ENCODE assay signal across 9 mouse cellular contexts in the genomic region with DNA sequence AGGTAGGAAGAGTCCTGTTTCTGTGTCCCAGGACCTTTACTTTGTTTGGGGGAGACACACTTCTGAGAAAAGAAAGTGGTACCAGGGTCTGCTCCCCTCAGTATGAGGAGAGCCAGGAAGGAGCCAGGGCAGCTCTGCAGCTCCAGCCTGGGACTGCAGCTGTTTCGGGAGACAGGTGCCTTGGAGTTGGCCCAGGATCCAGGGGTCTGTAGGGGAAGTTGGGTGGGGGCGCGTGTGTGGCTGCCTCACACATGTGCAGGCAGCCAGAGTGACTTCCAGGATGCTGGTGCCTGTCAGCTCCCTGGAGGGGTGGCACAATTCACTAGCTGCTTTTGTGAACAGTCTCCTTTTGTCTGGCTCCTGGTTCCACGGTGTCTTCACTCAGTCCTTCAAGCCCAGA. TPM values are rescaled to one million over a fixed set of nuclear protein-coding genes. Genes with fewer than 3 reads are reported as not detected.
A peak's percentile ranks its signal among the peaks of the same experiment; 100 is the strongest.
DNase-seq lines count a peak whose midpoint lies in the region; ATAC-seq and TF ChIP-seq lines count a peak whose summit lies in the region.
"Had no signal": no experiment of that assay in that cellular context is flagged by ENCODE, and none has a peak within 500 bp of the region (broad histone marks: within the 10 kb centered on the region; RNA-seq: fewer than 3 reads in every experiment).

No protein-coding gene starts in this region.

- H3K4me1 ChIP-seq in kidney, embryonic 16.5 days (ENCODE audit: insufficient read depth, low read length) = peaks cover 9% of the 10 kb centered on the region; the same call in 1 of the 2 replicates
- H3K4me1 ChIP-seq in embryonic facial prominence, embryonic 15.5 days = peaks cover 13% of the 10 kb centered on the region
- peaks cover 22% of the 10 kb centered on the region for H3K4me1 ChIP-seq in hindbrain, postnatal 0 days (ENCODE audit: insufficient read depth, low read length)

- no peaks in the 10 kb centered on the region for H3K9me3 ChIP-seq in kidney, embryonic 16.5 days (ENCODE audit: low read length)
- no peaks in the 10 kb centered on the region for H3K9me3 ChIP-seq in embryonic facial prominence, embryonic 15.5 days (replicated peaks)
- H3K9me3 ChIP-seq in hindbrain, postnatal 0 days (ENCODE audit: low read length) = no peaks in the 10 kb centered on the region

- H3K79me2 ChIP-seq in myocyte (ENCODE audit: control insufficient read depth, insufficient read depth) = peaks cover 19% of the 10 kb centered on the region

- peak overlapping the region; percentile 56 for H3K4me3 ChIP-seq in kidney, embryonic 16.5 days (ENCODE audit: low read length)
- H3K4me3 ChIP-seq in embryonic facial prominence, embryonic 15.5 days (replicated peaks) = peak overlapping the region; percentile 59
- peak overlapping the region; percentile 61 for H3K4me3 ChIP-seq in hindbrain, postnatal 0 days (ENCODE audit: low read length)
- H3K4me3 ChIP-seq in myocyte = peak overlapping the region; percentile 46

- H3K9ac ChIP-seq in kidney, embryonic 16.5 days (replicated peaks; ENCODE audit: low read length) = no peak overlapping the region; the same call in 1 of the 2 replicates
- H3K9ac ChIP-seq in embryonic facial prominence, embryonic 15.5 days = no peak overlapping the region
- peak overlapping the region; percentile 72 for H3K9ac ChIP-seq in hindbrain, postnatal 0 days (replicated peaks; ENCODE audit: low read length)

- DNase-seq in kidney, adult 18-20 months = no peak
- DNase-seq in hindbrain, postnatal 0 days (ENCODE audit: low spot score) = peak; percentile 33
- no peak for DNase-seq in natural killer cell, adult 2 months (ENCODE audit: low spot score in 2 of 2)
- DNase-seq in gastrocnemius, adult 18-20 months (ENCODE audit: low spot score) = no peak
- DNase-seq in left cerebral cortex, adult 11 months (ENCODE audit: low spot score) = no peak

- ATAC-seq in kidney, embryonic 16.5 days (ENCODE audit: low FRiP score, low TSS enrichment) = no peak
- no peak for ATAC-seq in embryonic facial prominence, embryonic 15.5 days (ENCODE audit: insufficient number of reproducible peaks, low FRiP score, low TSS enrichment, low read depth)
- ATAC-seq in hindbrain, postnatal 0 days = peak; percentile 21; the same call in 1 of the 2 replicates
- ATAC-seq: Patski had no signal

- WGBS in kidney, embryonic 16.5 days = 28% methylated on average over 4 of the region's 4 CpGs
- WGBS in embryonic facial prominence, embryonic 15.5 days = 9% methylated on average over 4 of the region's 4 CpGs
- 8% methylated on average over 4 of the region's 4 CpGs for WGBS in hindbrain, postnatal 0 days

- no peaks in the 10 kb centered on the region for H3K36me3 ChIP-seq in kidney, embryonic 16.5 days (ENCODE audit: insufficient read depth, low read length)
- no peaks in the 10 kb centered on the region for H3K36me3 ChIP-seq in embryonic facial prominence, embryonic 15.5 days
- H3K36me3 ChIP-seq in hindbrain, postnatal 0 days (ENCODE audit: insufficient read depth, low read length) = no peaks in the 10 kb centered on the region
- H3K36me3 ChIP-seq in myocyte (ENCODE audit: control insufficient read depth, insufficient read depth) = no peaks in the 10 kb centered on the region

- TF ChIP-seq POLR2A in myocyte (IDR thresholded peaks at IDR 0.05; ENCODE audit: insufficient read length, low read depth) = no peak

- no peak for TF ChIP-seq CTCF in hindbrain, postnatal 0 days (IDR thresholded peaks at IDR 0.05; ENCODE audit: low read depth)

- no peak overlapping the region for H3K27ac ChIP-seq in kidney, embryonic 16.5 days (ENCODE audit: low read length)
- H3K27ac ChIP-seq in embryonic facial prominence, embryonic 15.5 days (replicated peaks) = no peak overlapping the region
- H3K27ac ChIP-seq in hindbrain, postnatal 0 days = no peak overlapping the region

- H3K4me2 ChIP-seq in kidney, embryonic 16.5 days (replicated peaks; ENCODE audit: low read depth, low read length) = peak overlapping the region; percentile 97
- H3K4me2 ChIP-seq in embryonic facial prominence, embryonic 15.5 days (replicated peaks) = peak overlapping the region; percentile 94
- peak overlapping the region; percentile 95 for H3K4me2 ChIP-seq in hindbrain, postnatal 0 days (ENCODE audit: low read depth, low read length)
- H3K4me2 ChIP-seq in myocyte (ENCODE audit: low read depth) = peak overlapping the region; percentile 87

- peaks cover 16% of the 10 kb centered on the region for H3K27me3 ChIP-seq in kidney, embryonic 16.5 days (ENCODE audit: insufficient read depth, low read length)
- peaks cover 18% of the 10 kb centered on the region for H3K27me3 ChIP-seq in embryonic facial prominence, embryonic 15.5 days
- H3K27me3 ChIP-seq in hindbrain, postnatal 0 days (ENCODE audit: insufficient read depth, low read length) = no peaks in the 10 kb centered on the region
- no peaks in the 10 kb centered on the region for H3K27me3 ChIP-seq in myocyte (ENCODE audit: control insufficient read depth, insufficient read depth, insufficient read length)
- H3K27me3 ChIP-seq: Patski had no signal

- peak overlapping the region; percentile 42 for H3ac ChIP-seq in myocyte (ENCODE audit: control insufficient read depth, insufficient read length)

TF ChIP-seq in myocyte, 11 proteins besides CTCF, POLR2A, EP300 and RAD21:
- TF ChIP-seq CEBPB (IDR thresholded peaks at IDR 0.05; ENCODE audit: insufficient read depth, poor library complexity, severe bottlenecking) (no peak), MYOG (IDR thresholded peaks at IDR 0.05; ENCODE audit: control insufficient read depth in 1 of 3, insufficient read depth in 1 of 3, insufficient read length in 2 of 3, low read depth in 2 of 3) (peak; percentile 32 to 97 (median 91)), TCF3 (IDR thresholded peaks at IDR 0.05; ENCODE audit: insufficient read length, low read depth) (peak; percentile 58), MYOD1 (IDR thresholded peaks at IDR 0.05; ENCODE audit: control insufficient read depth in 1 of 3, insufficient read length in 2 of 3, low read depth in 2 of 3) (peak in 2 of 3 experiments; percentile 93 to 95), POLR2AphosphoS2 (IDR thresholded peaks at IDR 0.05; ENCODE audit: insufficient read length, low read depth) (no peak), TCF12 (IDR thresholded peaks at IDR 0.05; ENCODE audit: insufficient read depth, poor library complexity, severe bottlenecking) (peak; percentile 64)
TF ChIP-seq in myocyte: peak in this region for 4.

RNA-seq across cellular contexts. Expression of a gene that starts 1.0 kb away (rescaled TPM):
- 1.0 and 1.3 TPM in 2 replicates for polyA plus RNA-seq in kidney, embryonic 16.5 days (2015; fragmentation: Nextera tagmentation; extraction: Ambion mirVana)
- 9.6 and 11.1 TPM in 2 replicates for polyA plus RNA-seq in embryonic facial prominence, embryonic 15.5 days (2015; fragmentation: Nextera tagmentation; extraction: Ambion mirVana)
- total RNA-seq in hindbrain, postnatal 0 days (2014; rRNA removed) = 24.5 and 26.9 TPM in 2 replicates
- polyA plus RNA-seq in hindbrain, postnatal 0 days (2015; fragmentation: Nextera tagmentation; extraction: Ambion mirVana) = 10.9 and 11.6 TPM in 2 replicates
- polyA plus RNA-seq in myocyte (2012; fragmentation: generic; extraction: Trizol) = 49.5 TPM
- total RNA-seq in gastrocnemius, adult 18-20 months (2021) = 10 to 100 TPM; 17.5 to 20.0 TPM

RNA-seq across cellular contexts. Expression of a gene that starts 16.3 kb away (rescaled TPM):
- 2.6 and 4.8 TPM in 2 replicates for polyA plus RNA-seq in kidney, embryonic 16.5 days (2015; fragmentation: Nextera tagmentation; extraction: Ambion mirVana)
- polyA plus RNA-seq in embryonic facial prominence, embryonic 15.5 days (2015; fragmentation: Nextera tagmentation; extraction: Ambion mirVana) = 0.29 and 0.71 TPM in 2 replicates
- total RNA-seq in hindbrain, postnatal 0 days (2014; rRNA removed) = 0.78 and 1.4 TPM in 2 replicates
- not detected in 2 replicates for polyA plus RNA-seq in hindbrain, postnatal 0 days (2015; fragmentation: Nextera tagmentation; extraction: Ambion mirVana)
- 0.26 TPM for polyA plus RNA-seq in myocyte (2012; fragmentation: generic; extraction: Trizol)
- under 1 TPM in 1 of 2 experiments, not detected in 1; 0.57 TPM for total RNA-seq in gastrocnemius, adult 18-20 months (2021)

RNA-seq across cellular contexts. Expression of a gene that starts 48.0 kb away (rescaled TPM):
- polyA plus RNA-seq in kidney, embryonic 16.5 days (2015; fragmentation: Nextera tagmentation; extraction: Ambion mirVana) = 252 and 271 TPM in 2 replicates
- 127 and 132 TPM in 2 replicates for polyA plus RNA-seq in embryonic facial prominence, embryonic 15.5 days (2015; fragmentation: Nextera tagmentation; extraction: Ambion mirVana)
- 97.2 and 99.5 TPM in 2 replicates for total RNA-seq in hindbrain, postnatal 0 days (2014; rRNA removed)
- polyA plus RNA-seq in hindbrain, postnatal 0 days (2015; fragmentation: Nextera tagmentation; extraction: Ambion mirVana) = 200 and 205 TPM in 2 replicates
- polyA plus RNA-seq in myocyte (2012; fragmentation: generic; extraction: Trizol) = 46.2 TPM
- 10 to 100 TPM; 27.2 to 27.9 TPM for total RNA-seq in gastrocnemius, adult 18-20 months (2021)
